Mouse (Mus musculus) erythroblast, embryonic 14.5 days (primary cell): Measurements from ENCODE around the gene Zfp105.

Experiments used
- GATA1 ChIP-seq: IDR thresholded peaks from 2 replicates; pipeline ENCODE4 v1.6.1; 2012; ENCODE audit warnings: low read length, inconsistent platforms, mixed read lengths
- TAL1 ChIP-seq: IDR thresholded peaks from 3 replicates; pipeline ENCODE4 v1.6.1; 2012; ENCODE audit warnings: low read length, inconsistent platforms, mixed read lengths

DNA sequence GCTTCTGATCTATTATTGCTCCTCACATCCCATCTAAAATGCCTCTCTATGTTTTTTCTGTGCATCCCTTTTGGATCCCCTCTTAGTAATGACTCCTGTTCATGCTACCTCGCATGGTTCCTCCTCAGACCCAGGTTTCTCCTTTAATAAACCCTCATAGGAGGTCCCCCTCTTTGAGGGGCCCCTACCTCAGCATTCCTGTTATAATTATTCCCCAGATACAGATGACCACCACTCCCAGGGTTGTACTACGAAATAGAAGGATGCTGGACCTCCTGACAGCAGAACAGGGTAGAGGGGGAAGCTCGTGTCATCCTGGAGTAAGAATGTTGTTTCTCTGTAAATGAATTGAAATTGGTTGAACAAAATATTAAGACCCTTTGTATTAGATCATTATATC, 37.5 kb upstream of the Zfp105 start, which contains the start of gene Zkscan7:
- TF ChIP-seq GATA1, result no peak
- no peak for TF ChIP-seq TAL1
